Mouse (Mus musculus): ENCODE data around the gene Snca. TPM values are rescaled to one million over a fixed set of nuclear protein-coding genes. Genes with fewer than 3 reads are reported as not detected.

Snca gene
- polyA plus RNA-seq, 1 experiment from 2014 or later = 138 TPM

GRCm38 (mm10) chr6:60682233-60682632, 147.4 kb downstream of the Snca start:
- no peak overlapping the region for H3K27ac ChIP-seq (replicated peaks; ENCODE audit: low read depth, low read length)
- H3K4me2 ChIP-seq (ENCODE audit: low read length) = no peak overlapping the region
- DNase-seq (peak; percentile 88), ATAC-seq (ENCODE audit: low FRiP score, low TSS enrichment) (no peak)
- no peak overlapping the region for H3K4me3 ChIP-seq (replicated peaks; ENCODE audit: low read depth, low read length)
- no peaks in the 10 kb centered on the region for H3K4me1 ChIP-seq (ENCODE audit: control insufficient read depth, insufficient read depth, low read length)
- H3K27me3 ChIP-seq (ENCODE audit: control insufficient read depth, insufficient read depth, low read length) = no peaks in the 10 kb centered on the region
- H3K36me3 ChIP-seq (ENCODE audit: control insufficient read depth, insufficient read depth, low read length) = no peaks in the 10 kb centered on the region
- no peak overlapping the region for H3K9ac ChIP-seq (replicated peaks; ENCODE audit: low read length)
- WGBS = 59% methylated on average over 4 of the region's 4 CpGs
- no peaks in the 10 kb centered on the region for H3K9me3 ChIP-seq (ENCODE audit: control insufficient read depth, low read length)

Other genes with a start within 250 kb of the Snca start
- 0.72 and 3.5 TPM in 2 replicates for gene Mmrn1, start 95.1 kb upstream of the Snca start, polyA plus RNA-seq (2014; fragmentation: Nextera tagmentation; extraction: Ambion mirVana)